8 mouse cellular contexts compared by ENCODE assay signal in genomic region chr6:85346028-85346634, GRCm38 (mm10). TPM values are rescaled to one million over a fixed set of nuclear protein-coding genes. Genes with fewer than 3 reads are reported as not detected.
DNase-seq lines count a peak whose midpoint lies in the region; ATAC-seq and TF ChIP-seq lines count a peak whose summit lies in the region.

No protein-coding gene starts in this region.

- H3K4me3 ChIP-seq in E14TG2a.4 (replicated peaks; ENCODE audit: low read length): no peak overlapping the region
- no peak overlapping the region for H3K4me3 ChIP-seq in forebrain, embryonic 11.5 days (ENCODE audit: low read depth, low read length)
- H3K4me3 ChIP-seq in liver, embryonic 16.5 days (ENCODE audit: low read depth, low read length): no peak overlapping the region
- H3K4me3 ChIP-seq in neural tube, embryonic 14.5 days (ENCODE audit: low read depth, low read length): no peak overlapping the region
- no peak overlapping the region for H3K4me3 ChIP-seq in testis, adult 2 months (ENCODE audit: control insufficient read depth, low read depth, low read length)

- 43% methylated on average over 6 of the region's 6 CpGs for WGBS in forebrain, embryonic 11.5 days
- WGBS in liver, embryonic 16.5 days (ENCODE audit: insufficient replicate concordance): 31% methylated on average over 6 of the region's 6 CpGs
- 45% methylated on average over 6 of the region's 6 CpGs for WGBS in neural tube, embryonic 14.5 days

- no peak overlapping the region for H3K27ac ChIP-seq in forebrain, embryonic 11.5 days (ENCODE audit: low read depth, low read length)
- no peak overlapping the region for H3K27ac ChIP-seq in liver, embryonic 16.5 days (ENCODE audit: low read length)
- no peak overlapping the region for H3K27ac ChIP-seq in neural tube, embryonic 14.5 days (ENCODE audit: low read depth, low read length)
- no peak overlapping the region for H3K27ac ChIP-seq in testis, adult 2 months (ENCODE audit: control insufficient read depth, insufficient read depth, low read depth, low read length)

- no peak overlapping the region for H3K9ac ChIP-seq in forebrain, embryonic 11.5 days (ENCODE audit: low read length)
- H3K9ac ChIP-seq in liver, embryonic 16.5 days (ENCODE audit: low read depth, low read length): no peak overlapping the region
- no peak overlapping the region for H3K9ac ChIP-seq in neural tube, embryonic 14.5 days (replicated peaks; ENCODE audit: low read depth, low read length)

- peak; percentile 79 for TF ChIP-seq CTCF in E14TG2a.4 (conservative IDR thresholded peaks at IDR 0.05; ENCODE audit: low read length)
- TF ChIP-seq CTCF in testis, adult 2 months (IDR thresholded peaks at IDR 0.05; ENCODE audit: control insufficient read depth, insufficient read depth, insufficient replicate concordance, low read depth, low read length): peak; percentile 62; the same call in 1 of the 2 replicates

- TF ChIP-seq POLR2A in testis, adult 2 months (IDR thresholded peaks at IDR 0.05; ENCODE audit: control insufficient read depth, low read depth, low read length): no peak

- no peaks in the 10 kb centered on the region; the same call in 1 of the 2 replicates for H3K36me3 ChIP-seq in E14TG2a.4 (ENCODE audit: insufficient read depth, low read length)
- no peaks in the 10 kb centered on the region for H3K36me3 ChIP-seq in forebrain, embryonic 11.5 days (ENCODE audit: control insufficient read depth, insufficient read depth, low read length)
- H3K36me3 ChIP-seq in liver, embryonic 16.5 days (ENCODE audit: control insufficient read depth, insufficient read depth): no peaks in the 10 kb centered on the region
- H3K36me3 ChIP-seq in neural tube, embryonic 14.5 days (ENCODE audit: control insufficient read depth, insufficient read depth, low read length): no peaks in the 10 kb centered on the region
- H3K36me3 ChIP-seq in testis, adult 2 months (ENCODE audit: control insufficient read depth, insufficient read depth, low read length): peaks cover 6% of the 10 kb centered on the region

- H3K4me1 ChIP-seq in E14TG2a.4 (replicated peaks; ENCODE audit: low read depth, low read length): peaks cover 28% of the 10 kb centered on the region
- no peaks in the 10 kb centered on the region for H3K4me1 ChIP-seq in forebrain, embryonic 11.5 days (replicated peaks; ENCODE audit: control insufficient read depth, insufficient read depth, low read length)
- no peaks in the 10 kb centered on the region for H3K4me1 ChIP-seq in liver, embryonic 16.5 days (ENCODE audit: control insufficient read depth, low read depth, low read length)
- H3K4me1 ChIP-seq in neural tube, embryonic 14.5 days (ENCODE audit: control insufficient read depth, insufficient read depth, low read length): no peaks in the 10 kb centered on the region
- peaks cover 2% of the 10 kb centered on the region; the same call in 1 of the 2 replicates for H3K4me1 ChIP-seq in testis, adult 2 months (ENCODE audit: control insufficient read depth, insufficient read depth, low read length)

- intact Hi-C loops in heart, postnatal 10 days (cut with DNase I): loop anchor here (1.0 kb wide), 2 partner anchors 34 to 46 kb away; no protein-coding TSS in a partner anchor

- peak; percentile 86 for DNase-seq in c-Kit-positive CD71-negative TER-119-negative erythroid progenitor cells, embryonic 14.5 days (ENCODE audit: low read depth)
- DNase-seq in forebrain, embryonic 11.5 days (ENCODE audit: low spot score): peak; percentile 90
- peak; percentile 88 to 93 for DNase-seq in heart, postnatal 10 days
- DNase-seq in kidney, postnatal 36 days: peak; percentile 92 to 93

- H3K9me3 ChIP-seq in E14TG2a.4 (ENCODE audit: low read length): no peaks in the 10 kb centered on the region
- no peaks in the 10 kb centered on the region for H3K9me3 ChIP-seq in forebrain, embryonic 11.5 days (ENCODE audit: control insufficient read depth, low read length)
- no peaks in the 10 kb centered on the region for H3K9me3 ChIP-seq in liver, embryonic 16.5 days (replicated peaks; ENCODE audit: control insufficient read depth, low read length)
- no peaks in the 10 kb centered on the region for H3K9me3 ChIP-seq in neural tube, embryonic 14.5 days (ENCODE audit: control insufficient read depth, low read length)

- H3K4me2 ChIP-seq in forebrain, embryonic 11.5 days (ENCODE audit: low read depth, low read length, severe bottlenecking): no peak overlapping the region
- H3K4me2 ChIP-seq in liver, embryonic 16.5 days (ENCODE audit: low read depth, low read length): no peak overlapping the region
- no peak overlapping the region for H3K4me2 ChIP-seq in neural tube, embryonic 14.5 days (ENCODE audit: low read depth, low read length)

- H3K27me3 ChIP-seq in E14TG2a.4 (ENCODE audit: insufficient read depth, low read length): peaks cover 13% of the 10 kb centered on the region
- no peaks in the 10 kb centered on the region for H3K27me3 ChIP-seq in forebrain, embryonic 11.5 days (ENCODE audit: control insufficient read depth, insufficient read depth, low read length)
- no peaks in the 10 kb centered on the region for H3K27me3 ChIP-seq in liver, embryonic 16.5 days (ENCODE audit: control insufficient read depth, insufficient read depth, low read depth, low read length)
- no peaks in the 10 kb centered on the region; the same call in 1 of the 2 replicates for H3K27me3 ChIP-seq in neural tube, embryonic 14.5 days (ENCODE audit: control insufficient read depth, insufficient read depth, low read length)
- H3K27me3 ChIP-seq in testis, adult 2 months (ENCODE audit: control insufficient read depth, insufficient read depth, low read length): no peaks in the 10 kb centered on the region

- peak; percentile 53 for ATAC-seq in forebrain, embryonic 11.5 days (replicated peaks; ENCODE audit: low FRiP score)
- ATAC-seq in liver, embryonic 16.5 days (ENCODE audit: low read depth): peak; percentile 64
- peak; percentile 72; the same call in 1 of the 2 replicates for ATAC-seq in neural tube, embryonic 14.5 days (ENCODE audit: low read depth)

RNA-seq across cellular contexts. Expression of gene Sfxn5, which starts 12.9 kb away (rescaled TPM):
- 12.5 and 13.8 TPM in 2 replicates for polyA plus RNA-seq in forebrain, embryonic 11.5 days (2014; fragmentation: Nextera tagmentation; extraction: Ambion mirVana)
- 1 to 10 TPM; 3.1 to 6.0 TPM for total RNA-seq in heart, postnatal 10 days (2021)
- polyA plus RNA-seq in liver, embryonic 16.5 days (2015; fragmentation: Nextera tagmentation; extraction: Ambion mirVana): 1.8 and 2.0 TPM in 2 replicates
- polyA plus RNA-seq in neural tube, embryonic 14.5 days (2014; fragmentation: Nextera tagmentation; extraction: Ambion mirVana): 21.3 and 29.7 TPM in 2 replicates
- polyA plus RNA-seq in testis, adult 2 months (2012; rRNA removed): 0.80 and 1.1 TPM in 2 replicates

RNA-seq across cellular contexts. Expression of gene Rab11fip5, which starts 28.3 kb away (rescaled TPM):
- 4.5 and 5.1 TPM in 2 replicates for polyA plus RNA-seq in forebrain, embryonic 11.5 days (2014; fragmentation: Nextera tagmentation; extraction: Ambion mirVana)
- 10 to 100 TPM; 65.4 to 73.1 TPM for total RNA-seq in heart, postnatal 10 days (2021)
- polyA plus RNA-seq in liver, embryonic 16.5 days (2015; fragmentation: Nextera tagmentation; extraction: Ambion mirVana): 0.85 and 1.0 TPM in 2 replicates
- polyA plus RNA-seq in neural tube, embryonic 14.5 days (2014; fragmentation: Nextera tagmentation; extraction: Ambion mirVana): 15.6 and 20.5 TPM in 2 replicates
- polyA plus RNA-seq in testis, adult 2 months (2012; rRNA removed): 160 and 184 TPM in 2 replicates
